Mouse (Mus musculus) heart, postnatal 14 days (tissue): ENCODE measurements around the gene Cacna2d2. TPM values are rescaled to one million over a fixed set of nuclear protein-coding genes. Genes with fewer than 3 reads are reported as not detected.
A peak's percentile ranks its signal among the peaks of the same experiment; 100 is the strongest.

ENCODE experiments used
- DNase-seq, 2 experiments: peaks; one replicate each; pipeline ENCODE4 v3.0.0; 2021 to 2022
- intact Hi-C: fragments of 180-260 bp; cut with DNase I; formaldehyde crosslinking; loops from one replicate; pipeline ENCODE4 v1.15.1; 2025
- long read RNA-seq, 2 experiments: library from polyadenylated mRNA; stranded (forward); transcript quantifications; one replicate each; pipeline ENCODE4 v2.0.0; 2021
- total RNA-seq, 2 experiments: library from RNA; stranded (reverse); gene quantifications; 2 replicates each; pipeline ENCODE4 v1.2.3; 2021

The Cacna2d2 gene
- total RNA-seq: 10 to 100 TPM in 1 of 2 experiments, 1 to 10 TPM in 1; 5.0 to 10.5 TPM
- long read RNA-seq, experiment 1: 0 reads
- long read RNA-seq, experiment 2: 0 reads

DNA sequence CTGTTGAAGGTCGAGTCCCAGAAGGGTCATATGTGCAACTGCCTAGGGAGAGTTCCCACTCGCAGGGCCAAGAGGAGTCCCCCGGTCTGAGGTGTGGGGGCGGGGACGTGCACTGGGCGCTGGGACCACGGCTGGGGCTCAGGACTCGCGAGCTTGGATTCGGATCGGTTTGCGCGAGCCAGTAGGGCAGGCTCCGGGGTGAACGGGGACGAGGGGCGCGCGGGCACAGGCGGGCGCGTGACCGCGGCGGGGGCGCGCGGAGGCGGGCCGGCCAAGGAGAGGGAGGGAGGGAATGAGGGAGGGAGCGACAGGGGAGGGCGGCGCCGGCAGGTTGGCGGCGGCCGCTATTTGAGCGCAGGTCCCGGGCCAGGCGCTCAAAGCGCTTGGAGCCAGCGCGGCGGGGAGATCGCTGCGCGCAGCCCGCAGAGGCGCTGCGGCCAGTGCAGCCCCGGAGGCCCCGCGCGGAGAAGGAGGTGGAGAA lies at the start of gene Cacna2d2:
Gene Cacna2d2 (plus strand): TSS at position 122 of the 481 bp plus-strand sequence.
- DNase-seq: peak; percentile 56 to 69
- intact Hi-C loops: no loop called here

GRCm38 (mm10) chr9:107354826-107355225 lies 44.6 kb upstream of the Cacna2d2 start:
- intact Hi-C loops: loop anchor here (1.0 to 10.0 kb wide), 3 partner anchors 61 to 190 kb away; no protein-coding TSS in a partner anchor
- DNase-seq: no peak

DNA sequence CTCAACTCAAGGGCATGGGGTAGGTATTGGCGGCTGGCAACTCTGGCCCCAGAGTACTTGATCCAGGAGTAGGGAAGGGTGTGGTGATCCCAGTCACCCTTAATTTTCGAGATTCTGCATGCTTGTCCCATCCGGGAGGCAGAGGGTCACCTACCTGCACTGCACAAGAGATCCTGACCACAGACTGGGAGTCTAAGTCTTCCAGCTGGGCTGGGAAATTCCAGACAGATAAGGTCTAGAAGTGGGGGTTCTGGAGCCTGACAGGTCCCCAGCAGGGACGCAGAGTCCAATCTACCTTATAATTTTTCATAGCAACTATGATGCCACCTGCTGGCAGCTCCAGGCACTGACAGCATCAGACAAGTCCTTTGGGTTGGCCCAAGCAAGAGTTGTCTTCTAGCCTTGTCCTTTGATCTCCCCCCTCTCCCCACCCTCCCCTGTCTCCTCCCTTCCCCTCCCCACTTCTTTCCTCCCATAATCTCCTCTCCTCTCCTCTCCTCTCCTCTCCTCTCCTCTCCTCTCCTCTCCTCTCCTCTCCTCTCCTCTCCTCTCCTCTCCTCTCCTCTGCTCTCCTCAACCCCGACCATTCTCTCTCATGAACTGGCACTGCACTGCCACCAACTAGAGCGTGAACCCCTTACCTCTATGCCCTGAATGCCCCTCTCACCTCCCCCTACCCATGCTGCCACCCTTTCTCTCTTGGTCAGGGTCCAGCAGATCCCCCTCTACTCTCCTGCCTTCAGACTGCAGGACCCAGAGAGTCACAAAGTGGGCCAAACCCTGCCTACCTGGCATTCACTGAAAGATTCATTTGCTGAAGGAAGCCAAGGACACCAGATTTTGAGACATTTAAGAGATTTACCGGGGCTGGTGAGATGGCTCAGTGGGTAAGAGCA lies 43.3 kb upstream of the Cacna2d2 start:
- peak; percentile 59 to 77 for DNase-seq
- intact Hi-C loops: loop anchor here (1.0 to 10.0 kb wide), 3 partner anchors 62 to 191 kb away; no protein-coding TSS in a partner anchor

DNA sequence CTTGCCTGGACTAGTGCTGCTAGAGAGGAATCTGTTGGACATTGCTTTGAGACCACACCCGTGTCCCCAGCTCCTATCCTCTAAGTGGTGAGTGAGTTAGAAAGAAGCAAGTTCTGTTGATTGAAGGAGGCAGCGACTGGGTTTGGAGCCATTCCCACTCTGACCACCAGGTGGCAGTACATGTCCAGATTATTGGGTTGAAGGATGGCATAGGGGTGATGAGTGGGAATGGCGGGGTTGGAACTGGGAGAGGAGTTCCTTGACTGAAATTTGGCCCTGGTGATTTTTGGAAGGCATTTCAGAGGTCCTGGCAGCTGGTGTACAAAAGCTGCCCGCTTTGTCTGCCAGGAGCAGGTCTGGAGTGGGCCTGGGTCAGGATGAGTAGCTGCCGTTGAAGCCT lies 41.8 kb upstream of the Cacna2d2 start:
- peak; percentile 71 to 88 for DNase-seq
- intact Hi-C loops: loop anchor here (2.0 to 10.0 kb wide), 3 partner anchors 110 to 193 kb away; no protein-coding TSS in a partner anchor

DNA sequence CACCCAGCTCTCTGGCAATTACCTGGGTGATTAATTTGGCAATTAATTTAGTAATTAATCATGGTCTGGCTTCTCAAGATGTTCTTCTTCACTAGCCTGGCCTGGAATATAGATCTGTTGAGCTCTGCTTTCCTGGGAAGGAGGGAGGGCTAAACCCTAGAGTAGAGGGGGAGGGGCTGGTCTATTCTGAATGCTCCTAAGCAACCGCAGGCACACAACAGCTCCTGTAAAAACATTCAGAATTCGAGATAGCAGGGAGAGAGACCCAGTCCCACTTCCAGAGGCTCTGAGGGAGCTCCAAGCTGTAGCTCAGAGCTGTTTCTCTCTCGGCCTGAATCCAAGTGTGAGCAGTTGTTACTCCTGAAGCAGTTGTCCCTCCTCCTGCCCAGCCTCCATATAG lies 38.4 kb upstream of the Cacna2d2 start:
- DNase-seq: no peak
- intact Hi-C loops: no loop called here

GRCm38 (mm10) chr9:107366644-107367043 lies 32.8 kb upstream of the Cacna2d2 start:
- DNase-seq: peak; percentile 47 to 77
- intact Hi-C loops: loop anchor here (1.0 to 2.0 kb wide), 2 partner anchors 96 to 148 kb away; no protein-coding TSS in a partner anchor

DNA sequence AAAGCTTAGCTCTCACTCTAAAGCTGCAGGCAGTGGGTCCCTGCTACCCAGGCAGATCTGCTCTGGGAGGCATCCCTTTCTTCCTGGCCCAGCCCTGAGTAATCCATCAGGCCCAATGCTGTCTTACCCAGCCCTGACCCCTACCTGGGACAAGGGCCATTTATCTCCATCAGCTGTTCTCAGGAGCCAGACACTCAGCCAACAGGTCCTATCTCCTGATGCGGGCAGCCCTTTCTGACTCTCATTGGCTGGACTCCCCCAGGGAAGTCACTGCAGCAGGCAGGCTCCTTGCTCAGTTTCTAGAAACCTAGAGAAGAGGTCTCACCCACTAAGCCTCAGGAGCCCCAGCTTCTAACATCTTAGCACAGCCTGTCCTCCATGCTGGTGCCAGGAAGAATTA lies 31.1 kb upstream of the Cacna2d2 start:
- DNase-seq: no peak
- intact Hi-C loops: no loop called here

DNA sequence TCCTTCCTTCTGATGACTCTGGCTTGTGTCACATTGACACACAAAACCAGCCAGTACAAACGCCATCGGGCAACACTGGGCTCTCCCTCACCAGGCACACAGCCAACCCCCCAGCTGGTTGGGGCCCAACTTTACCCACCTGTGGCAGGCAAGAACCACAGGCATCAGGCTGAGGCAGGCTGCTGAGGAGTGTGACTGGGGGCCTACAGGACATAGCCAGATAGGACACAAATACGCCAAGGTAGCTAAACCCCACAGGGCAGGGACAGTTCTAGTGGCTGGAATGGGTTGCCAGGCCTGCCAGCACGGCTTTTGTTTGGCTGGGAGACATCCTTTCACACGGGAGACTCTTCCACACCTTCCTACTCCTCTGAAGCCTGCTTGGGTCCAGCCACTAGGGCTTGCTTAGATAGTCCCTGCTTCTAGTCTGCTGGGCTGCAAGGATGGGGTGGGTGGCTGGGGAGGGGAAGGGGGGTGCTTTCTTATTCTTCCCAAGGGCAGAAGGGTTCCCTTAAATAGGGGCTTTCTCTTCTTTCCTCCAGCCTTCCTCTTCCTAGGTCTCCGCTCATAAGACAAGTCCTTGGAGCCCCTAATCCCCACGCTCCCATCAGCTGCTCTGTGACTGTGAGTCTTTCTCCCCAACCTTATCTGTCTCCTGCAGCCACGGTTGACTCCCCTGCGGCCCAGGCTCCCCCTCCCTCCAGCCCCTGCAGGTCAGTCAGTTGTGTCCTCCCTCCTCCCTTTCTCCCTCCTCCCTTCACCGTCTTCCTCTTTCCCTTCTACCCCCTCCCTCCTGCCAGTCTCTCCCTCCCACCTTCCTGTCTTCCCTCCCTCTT lies 29.9 kb upstream of the Cacna2d2 start:
- DNase-seq: no peak
- intact Hi-C loops: no loop called here

DNA sequence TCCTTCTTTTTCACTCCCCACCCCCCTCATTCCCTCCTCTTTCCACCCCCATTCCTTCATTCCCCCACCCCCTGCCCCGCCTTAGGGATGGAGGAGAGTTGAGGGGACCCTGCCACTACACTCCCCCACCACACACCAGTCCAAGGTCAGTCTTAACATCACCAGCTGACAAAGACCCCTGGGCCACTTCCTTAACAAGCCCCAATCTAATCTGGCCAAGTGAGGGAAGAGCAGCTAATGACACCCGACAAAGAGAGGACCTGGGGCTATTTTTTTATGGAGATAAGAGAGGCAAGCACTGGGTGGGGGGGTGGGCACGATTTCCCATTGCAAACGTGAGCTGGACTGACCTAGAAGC lies 29.3 kb upstream of the Cacna2d2 start:
- no peak for DNase-seq
- intact Hi-C loops: no loop called here

- DNase-seq: no peak
- intact Hi-C loops: no loop called here
Observed at GRCm38 (mm10) chr9:107372441-107372840, 27.0 kb upstream of the Cacna2d2 start.

DNA sequence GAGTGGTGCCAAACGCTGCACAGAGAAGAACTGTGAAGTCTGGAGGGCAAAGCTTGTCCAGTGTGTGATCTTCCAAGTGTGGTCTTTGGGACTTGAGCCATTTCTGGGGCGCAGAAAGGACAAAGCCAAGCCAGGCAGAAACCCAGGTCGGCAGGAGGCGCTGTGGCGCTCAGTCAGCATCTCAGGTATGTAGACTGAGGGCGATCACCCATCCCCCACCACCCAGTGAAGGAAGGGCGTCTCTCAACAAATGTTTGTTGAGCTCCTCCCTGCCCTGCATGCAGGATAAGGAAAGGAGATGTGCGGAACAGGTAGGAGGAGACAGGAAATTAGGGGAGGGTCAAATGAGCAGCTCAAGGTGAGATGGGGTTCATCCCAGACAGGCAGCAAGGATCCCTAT lies 24.8 kb upstream of the Cacna2d2 start:
- peak in 1 of 2 experiments; percentile 17 for DNase-seq

GRCm38 (mm10) chr9:107375451-107375850 lies 24.0 kb upstream of the Cacna2d2 start:
- intact Hi-C loops: no loop called here
- no peak for DNase-seq

More for the DNA sequence above, 24.8 kb upstream of the Cacna2d2 start:
- intact Hi-C loops: no loop called here

DNA sequence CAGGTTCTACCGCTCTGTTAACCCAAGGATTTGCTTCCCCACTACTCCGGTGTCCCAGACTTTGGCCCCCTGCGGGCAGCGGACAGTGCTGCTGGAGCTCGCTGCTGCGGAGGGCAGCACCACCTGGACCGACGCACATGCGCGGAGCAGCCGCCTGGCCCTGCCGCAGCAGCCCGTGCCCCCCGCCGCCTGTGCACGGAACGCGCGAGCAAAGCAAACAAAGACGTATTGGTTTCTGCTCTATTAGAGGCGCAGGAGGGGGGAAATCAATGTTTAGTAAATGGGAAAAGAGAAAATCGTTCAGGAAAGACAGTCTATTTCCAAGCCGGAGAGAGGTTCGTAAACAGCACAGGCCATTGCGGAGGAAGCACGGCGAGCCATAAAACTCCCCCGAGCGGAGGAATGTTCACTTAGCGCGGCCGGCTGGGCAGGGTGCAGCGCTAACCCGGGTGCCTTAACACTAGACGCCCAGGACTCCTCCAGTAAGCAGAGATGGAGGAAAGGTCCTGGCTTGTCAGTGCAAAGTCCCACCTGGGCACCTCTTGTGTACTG lies 21.4 kb upstream of the Cacna2d2 start:
- intact Hi-C loops: no loop called here
- no peak for DNase-seq

DNA sequence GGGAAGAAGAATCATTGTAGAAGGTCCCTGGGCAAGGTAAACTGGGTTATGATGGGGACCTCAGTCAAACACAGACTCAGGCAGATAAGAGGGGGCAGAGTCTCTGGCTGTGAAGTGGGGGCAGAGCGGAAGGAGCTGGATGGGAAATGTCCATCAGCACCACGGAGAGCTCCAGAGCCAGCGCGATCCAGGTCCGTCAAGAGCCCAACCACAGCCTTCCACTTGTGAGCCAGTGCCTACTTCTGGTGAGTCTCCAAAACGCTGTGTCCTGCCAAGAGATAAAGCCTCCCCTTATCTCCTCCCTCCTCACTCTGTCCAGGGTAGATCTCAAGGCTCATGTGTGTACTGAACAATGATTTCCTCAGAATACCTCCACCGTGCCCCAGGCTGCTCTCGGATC lies 17.7 kb upstream of the Cacna2d2 start:
- DNase-seq: peak; percentile 62 to 66

DNA sequence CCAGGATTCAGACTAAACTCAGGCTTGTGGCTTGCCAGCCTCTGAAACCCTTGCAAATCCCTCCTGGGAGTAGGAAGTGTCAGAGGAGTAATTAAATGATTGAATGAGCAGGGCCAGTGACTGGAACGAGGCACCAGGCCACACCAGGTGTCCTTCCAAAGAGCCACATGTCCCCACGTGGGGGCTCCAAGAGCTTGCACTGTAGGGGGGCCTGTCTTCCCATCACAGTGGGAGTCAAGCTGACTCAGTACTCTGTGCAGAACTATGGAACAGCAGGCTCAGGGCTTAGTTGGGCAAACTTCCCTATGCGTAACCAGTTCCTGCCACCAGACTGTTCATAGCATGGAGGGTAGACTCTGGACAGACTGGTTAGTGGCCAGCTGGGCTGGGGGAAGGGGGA lies 15.0 kb upstream of the Cacna2d2 start:
- DNase-seq: no peak
- intact Hi-C loops: no loop called here

More for the DNA sequence above, 17.7 kb upstream of the Cacna2d2 start:
- intact Hi-C loops: no loop called here

- peak in 1 of 2 experiments; percentile 18 for DNase-seq
- intact Hi-C loops: no loop called here
Observed at GRCm38 (mm10) chr9:107386722-107387121, 12.7 kb upstream of the Cacna2d2 start.

- no peak for DNase-seq
- intact Hi-C loops: no loop called here
Observed at GRCm38 (mm10) chr9:107387708-107388107, 11.7 kb upstream of the Cacna2d2 start.

GRCm38 (mm10) chr9:107388263-107388662 lies 11.1 kb upstream of the Cacna2d2 start:
- intact Hi-C loops: no loop called here
- no peak for DNase-seq

GRCm38 (mm10) chr9:107396397-107396796 lies 3.0 kb upstream of the Cacna2d2 start:
- intact Hi-C loops: no loop called here
- no peak for DNase-seq

DNA sequence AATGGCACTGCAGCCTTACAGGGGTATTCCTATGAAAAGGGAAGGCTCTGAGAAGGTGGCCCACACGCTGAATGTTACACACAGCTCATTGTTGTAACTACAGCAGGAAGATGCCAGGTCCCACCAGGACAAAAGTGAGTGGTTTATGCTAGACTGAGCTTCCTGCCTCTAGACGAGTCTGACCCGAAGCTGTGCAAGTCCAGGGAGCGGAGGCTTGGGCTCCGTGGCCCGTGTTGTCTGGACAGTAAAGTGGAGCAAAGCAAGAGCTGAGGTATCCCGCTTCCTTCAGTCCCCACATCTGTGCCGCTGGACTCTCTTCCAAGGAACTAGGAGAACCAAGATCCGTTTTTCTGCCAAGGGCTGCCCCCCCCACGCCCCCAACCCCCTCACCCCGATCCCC lies 444 bp upstream of the Cacna2d2 start:
- intact Hi-C loops: no loop called here
- DNase-seq: no peak
